Mouse (Mus musculus): ENCODE measurements at regions not wholly inside any gene's neighbourhood (a gene's known extent, or its start where the extent isn't known, plus 50 kb on each side); places are given as distances from the start of the nearest gene placed in this dataset.

DNA sequence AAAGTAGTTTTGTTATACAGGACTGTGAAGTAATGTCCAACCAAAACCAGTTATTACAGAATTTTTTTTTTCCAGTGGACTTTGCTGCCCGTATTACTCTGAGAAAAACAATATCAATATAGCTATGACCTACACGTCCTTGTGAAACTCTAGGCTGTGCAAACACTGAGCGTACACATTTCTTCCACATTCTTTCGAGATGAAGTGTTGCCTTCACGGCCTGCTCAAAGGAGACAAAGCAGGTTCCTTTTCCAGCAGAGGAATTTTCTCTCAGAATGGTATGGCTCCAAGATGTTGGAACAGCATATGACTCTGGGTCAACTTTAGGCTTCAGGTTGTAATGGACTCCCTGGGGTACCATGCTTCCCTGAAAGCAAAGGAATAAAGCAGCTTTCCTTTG lies 463.6 kb downstream of the Epha4 start:
- TF ChIP-seq FLI1 (IDR thresholded peaks at IDR 0.05; ENCODE audit: low read length): no peak
- no peak for TF ChIP-seq GATA1 (IDR thresholded peaks at IDR 0.05; ENCODE audit: borderline replicate concordance, low read length)
